Mouse (Mus musculus): ENCODE results near the gene 1700016C15Rik.

The 1700016C15Rik gene

DNA sequence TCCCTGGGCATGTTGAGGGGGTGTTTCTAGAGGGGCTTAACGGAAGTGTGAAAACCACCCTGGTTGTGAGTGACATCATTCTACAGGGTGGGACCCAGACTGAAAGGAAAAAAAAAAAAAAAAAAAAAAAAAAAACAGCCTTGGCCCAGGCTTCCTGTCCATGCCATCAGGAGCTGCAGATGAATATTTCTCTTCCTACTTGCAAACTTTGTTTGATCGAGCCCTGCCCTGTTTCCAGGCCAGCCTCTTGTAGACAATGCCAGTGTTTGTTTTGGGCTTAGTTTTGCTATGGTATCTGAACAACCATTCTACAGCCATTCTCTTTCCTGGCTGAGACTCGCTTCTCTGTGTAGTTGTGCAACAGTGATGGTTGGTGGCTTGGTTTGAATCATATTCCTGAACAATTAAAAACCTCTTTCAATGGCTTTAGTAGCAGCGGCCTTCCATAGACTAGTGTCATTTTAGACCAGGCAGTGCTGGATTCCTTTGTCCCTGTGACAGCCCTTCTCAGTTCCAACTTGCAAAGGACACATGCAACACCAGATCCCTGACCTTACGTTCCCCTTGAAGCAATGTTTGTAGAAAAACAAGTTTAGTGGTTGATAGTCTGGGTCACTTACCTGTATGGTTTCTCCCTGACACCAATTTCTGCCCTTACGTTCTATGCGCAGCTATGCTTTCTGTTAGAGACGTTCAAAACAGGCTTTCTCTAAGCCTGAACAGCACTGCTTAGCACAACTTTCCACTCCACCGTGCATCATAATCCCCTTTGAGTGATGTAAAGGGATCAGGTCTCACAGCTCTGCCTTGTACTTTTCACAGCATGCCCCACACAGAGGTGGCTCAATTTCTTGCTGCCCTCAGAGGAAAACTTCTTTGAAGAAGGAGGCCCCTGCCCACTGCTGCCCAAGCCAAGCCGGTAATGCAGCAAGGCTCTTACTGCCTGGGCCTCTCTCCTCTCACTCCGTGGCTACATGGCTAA is at the start of gene 1700016C15Rik:
1700016C15Rik (plus strand) TSS at position 772 of the 982 bp plus-strand sequence.
- DNase-seq (ENCODE audit: low spot score in 2 of 2) = no peak

DNA sequence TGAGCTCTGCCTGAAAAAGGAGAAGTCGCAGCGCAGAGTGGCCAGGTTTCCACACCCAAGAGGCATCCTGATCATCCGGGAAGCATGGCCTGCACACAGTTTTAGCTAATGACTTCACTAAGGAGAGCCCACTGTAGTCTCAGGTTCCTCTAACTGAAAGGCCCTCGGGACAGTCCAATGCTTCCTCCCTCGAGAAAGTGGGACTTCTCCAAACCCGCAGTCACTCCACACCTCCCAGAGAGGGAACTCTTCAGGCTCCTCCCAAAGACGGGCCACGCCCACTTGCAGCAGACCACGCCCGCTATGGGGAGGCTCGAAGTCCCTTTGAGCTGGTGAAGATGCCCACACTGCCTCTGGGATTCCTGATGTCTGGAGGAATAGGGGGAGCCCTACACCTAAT is 48.4 kb upstream of the 1700016C15Rik start:
- no peak for DNase-seq (ENCODE audit: low spot score in 2 of 2)

DNA sequence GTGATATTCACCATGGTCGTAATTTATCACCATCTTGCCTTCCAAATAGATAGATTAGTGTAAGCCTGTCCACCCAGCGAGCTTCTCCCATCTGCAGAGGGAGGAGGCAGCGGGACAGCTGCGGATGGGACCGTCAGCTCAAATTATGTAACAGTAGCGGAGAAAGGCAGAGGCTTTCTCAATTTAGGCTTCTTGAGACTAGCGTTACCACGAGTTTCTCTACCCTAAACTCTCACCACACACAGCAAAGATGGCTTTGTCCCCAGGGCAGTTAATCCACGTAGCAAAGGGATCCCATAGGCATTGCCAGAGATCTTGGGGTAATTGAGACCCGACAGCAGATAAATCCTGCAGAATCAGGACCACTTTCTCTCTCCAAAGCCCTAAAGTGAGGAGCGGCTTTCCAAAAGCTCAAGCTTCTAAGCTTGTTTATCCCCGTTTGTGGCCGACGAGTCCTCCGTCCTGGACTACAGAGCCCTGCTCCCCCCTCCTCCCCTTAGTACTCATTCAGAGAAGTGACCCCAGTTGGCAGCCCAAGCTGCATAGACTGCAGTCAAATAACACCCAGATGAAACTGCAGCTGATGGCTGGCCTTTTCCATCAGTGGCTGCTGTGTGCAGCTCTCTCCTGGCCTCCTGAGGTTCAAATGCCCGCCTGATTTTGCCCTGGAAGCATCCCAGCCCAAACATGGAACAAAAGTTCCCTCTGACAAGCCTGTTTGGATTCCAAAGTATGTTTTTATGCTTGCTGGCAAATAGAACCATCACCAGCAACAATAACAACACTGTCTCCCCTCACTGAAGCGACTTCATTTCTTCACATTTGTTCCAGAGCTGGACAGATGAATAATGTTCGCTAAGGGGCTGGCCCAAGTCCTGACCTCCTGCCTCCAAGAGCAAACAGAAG is 45.4 kb upstream of the 1700016C15Rik start:
- no peak for DNase-seq (ENCODE audit: low spot score in 2 of 2)

DNA sequence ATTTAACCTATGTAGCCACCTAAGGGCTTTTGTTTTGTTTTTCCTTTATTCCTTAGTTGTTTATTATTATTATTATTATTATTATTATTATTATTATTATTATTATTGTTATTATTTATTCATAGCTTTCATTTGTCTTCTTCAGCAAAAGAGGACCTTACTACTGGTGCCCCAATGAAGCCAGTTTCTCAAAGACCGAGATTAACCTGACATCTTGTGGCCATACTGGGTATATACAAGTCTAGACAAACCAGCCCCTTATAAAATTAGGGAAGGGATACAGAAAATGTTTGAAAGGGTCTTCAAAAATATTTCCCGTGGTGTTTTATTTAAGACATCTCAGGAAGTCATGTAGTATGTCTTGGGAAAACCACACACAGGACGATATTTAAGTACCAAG is 44.7 kb upstream of the 1700016C15Rik start:
- DNase-seq (ENCODE audit: low spot score in 2 of 2) = no peak

DNA sequence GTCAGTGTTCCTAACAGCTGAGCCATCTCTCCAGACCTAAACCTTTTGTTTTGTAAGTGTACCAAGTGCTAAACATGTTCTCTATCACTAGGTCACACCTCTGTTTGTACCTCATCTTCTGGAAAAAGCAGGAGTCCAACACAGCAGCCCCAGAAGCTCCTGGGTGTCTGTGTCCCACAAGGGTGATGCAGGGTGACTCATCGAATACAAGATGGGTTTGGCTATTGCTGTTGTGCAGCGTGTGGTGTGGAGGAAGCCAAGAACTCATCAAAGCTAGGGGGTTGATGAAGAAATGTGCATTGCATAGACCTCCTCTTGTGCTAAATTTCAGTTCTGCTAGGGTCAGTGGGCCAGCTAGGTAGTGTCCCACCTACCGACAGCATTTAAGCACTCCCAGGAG is 43.5 kb upstream of the 1700016C15Rik start:
- no peak for DNase-seq (ENCODE audit: low spot score in 2 of 2)

DNA sequence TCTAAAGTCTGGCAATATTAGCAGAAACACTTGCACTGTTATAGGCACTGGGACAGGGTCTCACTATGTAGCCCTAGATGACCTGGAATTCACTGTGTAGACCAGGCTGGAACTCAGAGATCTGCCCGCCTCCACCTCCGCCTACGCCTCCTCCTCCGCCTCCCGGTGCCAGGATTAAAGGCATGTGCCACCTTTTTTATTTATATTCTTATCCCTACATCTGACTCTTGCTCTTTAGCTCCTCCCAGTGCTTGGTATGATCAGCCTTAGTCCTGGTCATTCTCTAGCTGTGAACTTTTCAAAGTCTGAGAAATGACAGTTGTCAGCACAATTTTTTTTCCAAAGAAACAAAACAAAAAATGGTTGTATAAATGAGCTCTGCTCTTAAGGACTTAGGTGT is 42.6 kb upstream of the 1700016C15Rik start:
- DNase-seq (ENCODE audit: low spot score in 2 of 2) = no peak

DNA sequence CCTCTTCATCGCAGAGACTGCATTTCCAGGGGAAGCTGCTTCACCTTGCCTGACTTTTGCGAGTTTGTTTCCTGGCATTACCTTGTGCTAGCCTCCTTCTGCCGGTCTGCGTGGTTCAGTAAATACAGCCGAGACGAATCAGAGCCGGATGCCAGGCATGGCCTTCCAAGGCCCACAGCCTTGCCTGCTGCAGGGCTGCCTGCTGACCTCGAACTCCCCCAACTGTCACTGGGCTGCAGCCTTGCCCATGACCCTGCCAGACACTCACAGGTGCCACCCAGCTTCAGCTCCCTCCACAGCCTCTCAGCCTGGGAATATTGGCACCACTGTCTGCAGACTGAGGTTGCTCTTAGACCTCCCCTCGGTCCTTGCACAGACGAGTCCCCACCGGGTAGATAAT is 37.1 kb upstream of the 1700016C15Rik start:
- DNase-seq (ENCODE audit: low spot score in 2 of 2) = no peak

DNA sequence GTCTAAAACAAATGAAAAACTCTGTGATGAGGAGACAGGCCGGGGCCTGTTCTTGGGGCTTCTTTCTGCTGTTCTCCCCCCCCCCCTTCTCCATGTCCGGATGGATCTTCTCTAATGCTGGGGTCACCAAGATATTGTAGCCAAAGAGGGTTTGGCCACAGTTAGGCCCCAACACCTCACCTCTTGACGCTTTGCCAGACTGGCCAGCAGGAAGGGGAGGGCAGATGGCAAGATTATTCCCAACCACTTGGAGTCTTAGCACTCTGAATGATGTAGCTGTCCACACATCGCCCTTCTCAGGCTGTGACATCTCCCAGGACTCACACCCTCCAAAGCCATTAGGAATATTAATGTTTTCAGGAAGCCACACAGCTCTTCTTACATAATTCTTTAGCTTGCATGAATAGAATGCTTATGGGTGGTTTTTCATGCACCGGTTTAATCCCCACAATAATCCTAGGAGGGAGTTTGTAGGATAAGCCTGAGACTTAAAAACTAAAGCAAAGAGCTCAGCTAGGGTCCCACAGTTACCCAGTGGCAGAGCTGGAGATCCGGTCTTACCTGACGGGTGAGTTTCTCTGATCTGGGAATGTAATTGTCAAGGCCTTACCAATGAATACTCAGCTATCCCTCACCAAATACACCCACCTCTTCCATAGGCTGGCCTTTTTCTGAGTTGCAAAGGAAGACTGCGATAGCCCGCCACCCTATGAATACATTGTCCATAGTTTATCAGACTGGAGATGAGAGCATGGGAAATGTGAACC is 35.9 kb upstream of the 1700016C15Rik start:
- no peak for DNase-seq (ENCODE audit: low spot score in 2 of 2)

DNA sequence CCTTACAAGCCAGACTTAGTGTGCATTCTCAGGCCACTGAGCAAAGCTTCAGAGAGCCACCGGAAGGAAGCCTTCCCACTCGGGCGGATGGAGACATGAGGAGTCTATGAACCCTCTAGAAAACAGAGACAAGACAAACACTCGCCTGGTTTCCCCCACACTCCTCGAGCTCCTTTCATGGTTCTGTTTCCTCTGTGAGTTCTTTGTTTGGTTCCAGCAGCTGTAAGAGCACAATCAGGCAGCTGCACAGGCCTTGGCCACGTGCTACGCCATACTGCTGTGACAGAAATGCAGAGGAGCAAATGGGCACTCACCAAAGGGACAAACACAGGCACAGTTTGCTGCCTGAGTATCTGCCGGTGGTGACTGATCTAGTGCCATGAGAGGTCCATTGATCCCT is 29.1 kb upstream of the 1700016C15Rik start:
- no peak for DNase-seq (ENCODE audit: low spot score in 2 of 2)

DNA sequence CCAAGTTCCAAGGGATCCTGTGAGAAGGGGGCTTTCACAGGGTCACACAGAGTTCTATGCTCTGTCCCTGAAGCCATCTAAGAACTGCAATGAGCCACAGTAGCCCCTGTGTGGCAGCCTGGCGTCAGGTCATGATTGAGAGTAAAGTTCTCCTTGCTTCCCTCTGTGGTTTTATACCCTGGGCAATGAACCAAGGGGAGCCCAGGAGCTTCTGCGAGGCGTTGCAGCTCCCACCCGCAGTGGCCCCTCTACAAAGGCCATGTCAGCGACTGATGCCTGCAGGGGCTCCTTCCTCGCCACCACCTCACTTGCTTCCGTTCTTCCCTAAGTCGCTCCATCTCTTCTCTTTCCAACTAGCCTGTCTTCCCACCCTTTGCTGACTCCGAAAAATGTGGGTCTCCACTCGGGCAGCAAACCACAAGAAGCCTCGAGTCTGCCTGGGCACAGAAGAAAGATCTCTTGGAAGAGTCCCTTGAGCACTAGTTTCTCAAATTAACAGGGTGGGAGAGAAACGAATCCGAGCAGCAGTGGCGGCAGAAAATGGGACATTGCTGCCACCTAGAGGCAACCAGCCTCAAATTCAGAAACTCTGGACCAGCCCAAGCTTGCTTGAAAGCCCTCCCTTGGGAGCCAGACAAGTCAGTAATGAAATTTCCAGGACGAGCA is 27.0 kb upstream of the 1700016C15Rik start:
- DNase-seq (ENCODE audit: low spot score in 2 of 2) = peak; percentile 65 to 72

DNA sequence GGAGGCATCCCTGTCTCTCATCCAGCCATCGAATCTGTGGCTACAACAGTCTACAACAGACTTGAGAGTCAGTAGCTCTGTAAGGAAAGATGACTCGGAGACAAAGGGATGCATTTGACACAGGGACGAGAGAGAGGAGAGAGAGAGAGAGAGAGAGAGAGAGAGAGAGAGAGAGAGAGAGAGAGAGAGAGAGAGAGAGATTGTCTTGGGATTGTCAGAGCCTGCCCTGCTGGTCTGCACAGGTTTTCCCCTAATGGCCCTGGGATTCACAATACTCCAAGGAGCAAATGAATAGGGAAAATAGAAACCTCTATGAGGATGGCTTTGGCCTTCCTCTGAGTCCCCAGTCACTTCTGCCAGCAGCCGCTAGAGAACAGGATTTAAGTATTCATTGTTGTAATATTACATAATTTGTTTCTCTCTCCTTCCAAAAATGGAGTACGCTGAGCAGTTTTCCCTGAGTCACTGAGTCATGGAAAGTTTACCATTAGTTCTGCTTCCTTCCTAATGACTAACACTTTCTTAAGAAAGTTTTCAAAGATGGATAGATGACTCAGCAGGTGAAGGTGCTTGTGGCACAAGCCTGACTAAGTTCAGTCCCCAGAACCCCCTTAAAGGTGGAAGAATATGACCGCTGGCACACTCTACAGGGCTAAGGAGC is 26.3 kb upstream of the 1700016C15Rik start:
- DNase-seq (ENCODE audit: low spot score in 2 of 2) = no peak

DNA sequence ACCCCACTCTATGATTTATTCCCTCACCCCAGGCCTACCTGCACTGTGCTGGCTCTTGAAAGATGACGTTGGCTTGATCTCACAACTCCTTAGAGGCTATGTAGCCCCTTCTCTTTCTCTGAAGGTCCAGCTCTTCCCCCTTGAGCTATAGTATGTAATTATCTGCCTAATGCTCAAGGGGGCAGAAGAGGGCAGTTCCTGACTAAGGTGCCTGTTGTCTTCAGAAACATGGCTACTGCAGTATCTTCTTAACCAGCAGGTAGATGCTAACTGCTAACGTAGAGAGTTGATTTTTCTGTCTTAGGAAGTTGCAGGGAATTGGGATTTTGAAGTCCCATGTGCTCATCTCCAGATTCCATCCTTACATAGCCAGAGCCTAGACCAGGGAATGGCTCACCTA is 24.4 kb upstream of the 1700016C15Rik start:
- DNase-seq (ENCODE audit: low spot score in 2 of 2) = no peak

DNA sequence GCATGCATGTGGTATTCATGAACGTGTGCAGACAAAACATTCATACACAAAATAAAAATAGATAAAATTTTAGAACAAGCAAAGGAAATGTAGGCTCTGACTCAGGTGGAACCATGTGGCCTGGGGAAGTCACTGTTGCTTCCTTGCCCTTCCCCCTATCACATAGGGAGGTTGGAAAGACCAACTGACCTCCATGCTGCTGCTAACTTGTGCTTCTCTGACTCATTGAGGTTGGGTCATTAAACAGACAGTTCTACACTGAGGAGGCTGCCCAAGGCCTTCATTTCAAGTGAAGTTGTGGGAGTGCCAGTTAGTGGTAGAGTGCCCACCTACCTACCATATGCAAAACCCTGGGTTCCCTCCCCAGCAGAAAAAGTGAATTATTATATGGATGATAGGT is 22.0 kb upstream of the 1700016C15Rik start:
- no peak for DNase-seq (ENCODE audit: low spot score in 2 of 2)

DNA sequence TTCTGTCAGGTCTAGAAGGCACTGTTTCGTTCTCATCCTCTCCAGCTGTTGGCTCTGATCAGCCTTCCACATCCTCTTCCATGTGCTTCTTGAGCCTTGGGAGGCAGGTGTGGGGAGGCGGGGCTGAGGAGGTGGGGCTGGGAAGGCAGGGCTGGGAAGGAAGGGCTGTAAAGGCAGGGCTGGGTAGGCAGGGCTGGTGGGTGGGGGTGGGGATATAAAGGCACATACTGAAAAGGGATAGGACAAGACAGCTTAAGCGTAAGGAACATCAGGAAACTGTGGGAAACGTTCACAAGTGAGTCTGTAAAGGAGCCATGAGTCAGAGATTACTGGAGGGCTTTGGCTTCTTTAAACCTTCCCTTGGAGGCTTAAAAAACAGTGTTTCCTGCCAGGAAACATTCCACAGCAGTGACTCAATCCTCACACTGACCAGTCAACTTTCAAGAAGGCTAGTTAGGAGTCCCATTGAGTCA is 21.0 kb upstream of the 1700016C15Rik start:
- no peak for DNase-seq (ENCODE audit: low spot score in 2 of 2)

DNA sequence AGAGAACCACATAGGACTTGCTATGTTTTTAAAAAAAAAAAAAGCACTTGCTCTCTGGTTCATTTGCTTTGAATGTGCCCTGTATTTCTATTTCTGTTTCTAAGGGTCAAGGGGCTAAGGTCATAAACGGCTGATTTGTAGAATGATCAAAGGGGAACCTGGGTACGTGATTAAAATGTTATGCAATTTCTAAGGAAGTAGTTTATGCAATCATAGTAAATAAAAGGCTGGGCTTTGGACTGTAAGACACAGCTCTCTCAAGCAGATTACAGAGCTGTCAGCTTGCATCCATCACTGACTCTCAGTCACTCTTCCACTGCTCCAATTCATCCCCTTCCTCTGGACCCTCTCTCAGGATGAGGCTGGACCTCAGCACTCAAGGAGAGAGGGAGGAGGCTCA is 18.6 kb upstream of the 1700016C15Rik start:
- no peak for DNase-seq (ENCODE audit: low spot score in 2 of 2)

DNA sequence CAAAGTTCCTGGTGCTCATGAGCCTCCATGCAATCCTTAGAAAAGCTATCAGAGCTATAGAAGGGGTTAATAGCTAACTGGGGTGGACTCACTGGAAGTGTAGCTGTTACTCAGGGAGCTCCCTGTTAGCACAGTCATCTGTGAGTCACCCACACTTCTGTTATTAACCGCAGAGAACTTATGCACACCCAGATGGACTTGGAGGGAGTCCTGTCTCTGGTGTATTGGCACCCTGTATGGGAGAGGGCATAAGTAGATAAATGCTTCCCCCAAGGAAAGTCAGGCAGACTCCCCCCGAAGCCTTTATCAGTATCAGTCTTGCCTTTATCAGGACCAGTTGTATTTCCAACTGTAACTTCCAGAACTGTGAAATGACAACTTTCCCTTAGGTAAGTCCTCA is 18.2 kb upstream of the 1700016C15Rik start:
- DNase-seq (ENCODE audit: low spot score in 2 of 2) = no peak

DNA sequence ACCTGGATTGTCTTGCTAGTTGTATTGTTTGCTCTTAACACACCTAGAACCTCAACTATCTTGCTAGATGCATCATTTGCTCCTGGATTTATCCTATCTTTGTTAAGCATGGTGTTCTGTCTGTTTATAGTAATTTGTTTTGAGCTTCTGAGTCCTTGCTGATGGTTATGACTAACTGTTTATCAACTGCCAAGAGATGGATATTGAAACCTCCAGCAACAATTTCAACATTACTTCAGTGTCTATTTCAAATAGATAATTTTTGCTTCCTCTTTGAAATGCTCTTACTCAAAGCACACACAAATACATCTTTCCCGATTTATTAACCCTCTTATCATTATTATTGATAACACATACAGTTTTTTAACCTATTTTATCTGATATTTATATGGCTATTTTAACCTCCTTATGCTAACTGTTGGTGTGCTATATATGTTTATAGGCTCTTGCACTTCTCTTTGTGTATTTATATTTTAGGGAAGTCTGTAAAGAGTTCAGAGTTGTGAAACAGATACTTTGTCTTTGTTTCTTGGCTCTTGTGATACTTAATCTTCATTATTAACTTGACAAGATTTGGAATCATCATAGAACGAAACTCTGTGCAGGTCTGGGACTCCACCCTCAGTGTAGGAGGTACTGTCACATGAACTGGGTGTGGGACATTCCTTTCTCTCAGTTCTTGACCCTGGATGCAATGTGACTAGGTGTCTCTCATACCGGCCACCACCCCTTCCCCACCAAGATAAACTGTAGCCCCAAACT is 15.8 kb upstream of the 1700016C15Rik start:
- no peak for DNase-seq (ENCODE audit: low spot score in 2 of 2)

DNA sequence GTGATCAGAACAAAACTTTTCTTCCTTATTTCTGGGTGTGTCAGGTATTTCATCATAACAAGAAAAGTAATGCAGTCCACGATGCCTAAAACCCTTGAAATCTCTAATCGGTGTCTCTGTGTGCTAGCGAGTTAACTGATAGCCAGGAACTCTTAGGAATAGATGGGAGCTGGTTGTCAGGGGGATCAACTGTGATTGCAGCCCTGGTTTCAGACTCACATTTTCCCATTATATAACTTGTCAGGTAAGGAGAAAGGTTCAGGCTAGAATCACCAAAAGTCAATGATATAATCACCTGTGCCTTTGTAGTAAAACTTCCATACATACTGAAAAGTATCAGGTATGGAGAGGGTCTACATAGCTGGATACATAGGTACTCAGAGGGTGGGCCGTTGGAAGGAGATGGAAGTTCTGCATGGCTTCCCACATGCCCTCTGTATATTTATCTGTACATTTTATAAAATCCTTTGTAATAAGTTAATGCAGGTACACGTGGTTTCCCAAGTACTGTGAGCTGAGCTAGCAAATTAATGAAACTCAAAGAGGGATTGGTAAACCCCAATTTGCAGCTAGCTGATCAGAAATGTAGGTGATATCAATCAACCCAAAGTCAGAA is 15.1 kb upstream of the 1700016C15Rik start:
- no peak for DNase-seq (ENCODE audit: low spot score in 2 of 2)

DNA sequence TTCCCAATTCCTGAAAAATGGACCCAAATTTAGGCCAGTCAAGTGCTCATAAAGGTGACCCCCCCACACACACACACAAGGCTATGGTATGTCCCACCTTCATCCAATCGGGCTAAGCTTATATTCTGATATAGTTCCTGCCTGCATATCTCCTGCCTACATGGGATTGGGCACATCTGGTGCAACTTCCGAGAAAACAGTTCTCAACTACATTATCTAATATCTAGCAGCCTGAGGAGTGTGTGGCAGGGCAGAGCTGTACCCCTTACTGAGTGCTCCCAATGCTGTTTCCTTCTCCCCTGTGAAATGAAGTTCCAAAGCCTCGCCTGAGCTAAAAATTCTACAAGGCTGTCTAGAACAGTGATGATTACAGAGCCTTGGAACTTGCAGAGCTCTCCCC is 13.2 kb upstream of the 1700016C15Rik start:
- DNase-seq (ENCODE audit: low spot score in 2 of 2) = no peak
